Mouse (Mus musculus) spleen, adult 2 months (tissue): Measurements from ENCODE around the gene Ap5z1. TPM values are rescaled to one million over a fixed set of nuclear protein-coding genes. Genes with fewer than 3 reads are reported as not detected.

Experiments used
- DNase-seq, 2 experiments: peaks; one replicate each; pipeline versions ENCODE4 v3.0.0 to v3.0.0-alpha.2; 2012 to 2021; ENCODE audit warnings: low spot score in 2 of 2, low read depth in 1 of 2
- H3K27ac ChIP-seq: fragments of 200-500 bp; 2 replicates; pipeline ENCODE4 v1.5.1; 2012; ENCODE audit warnings: low read length, inconsistent platforms; ENCODE audit not compliant: insufficient read depth
- H3K27me3 ChIP-seq: fragments of 200-500 bp; 2 replicates; pipeline ENCODE4 v1.6.1; 2012; ENCODE audit warnings: mild to moderate bottlenecking, moderate library complexity, low read length, inconsistent platforms; ENCODE audit not compliant: control insufficient read depth, insufficient read depth
- H3K36me3 ChIP-seq: fragments of 200-500 bp; 2 replicates; pipeline ENCODE4 v1.6.1; 2012; ENCODE audit warnings: mild to moderate bottlenecking, low read length, inconsistent platforms; ENCODE audit not compliant: control insufficient read depth, insufficient read depth
- H3K4me1 ChIP-seq: fragments of 200-500 bp; 2 replicates; pipeline ENCODE4 v1.6.1; 2011; ENCODE audit warnings: inconsistent platforms; ENCODE audit not compliant: control insufficient read depth, insufficient read depth, insufficient read length
- H3K4me3 ChIP-seq: fragments of 200-500 bp; 2 replicates; pipeline ENCODE4 v1.5.1; 2011; ENCODE audit warnings: mild to moderate bottlenecking, inconsistent platforms; ENCODE audit not compliant: insufficient read depth, insufficient read length; ENCODE audit errors: extremely low read depth
- CTCF ChIP-seq: fragments of 200-500 bp; IDR thresholded peaks from 2 replicates; pipeline ENCODE4 v1.5.1; 2011; ENCODE audit warnings: mild to moderate bottlenecking, inconsistent platforms; ENCODE audit not compliant: insufficient read depth, insufficient read length, insufficient replicate concordance; ENCODE audit errors: extremely low read depth
- POLR2A ChIP-seq: fragments of 200-500 bp; IDR thresholded peaks from 2 replicates; pipeline ENCODE4 v1.6.1; 2011; ENCODE audit warnings: low read depth, low read length, inconsistent platforms
- WGBS: fragments of 180-500 bp; shearing (Covaris S2); methylation state at CpG from one replicate; pipeline ENCODE4 v1.1.7; 2018; 5-methylcytosine and 5-hydroxymethylcytosine counted together
- polyA plus RNA-seq: library from polyadenylated mRNA; depleted of rRNA; stranded (reverse); fragments of >200 nt; gene quantifications from 2 replicates; pipeline ENCODE4 v1.2.3, GENCODE M21; 2012

Gene Ap5z1
- polyA plus RNA-seq, 1 experiment: 58.4 TPM

GRCm38 (mm10) chr5:142438380-142438938 is 25.3 kb upstream of the Ap5z1 start:
- Histone ChIP-seq H3K4me3 (no peak overlapping the region), H3K36me3 (peaks cover 17% of the 10 kb centered on the region), H3K27me3 (no peaks in the 10 kb centered on the region), H3K27ac (no peak overlapping the region), H3K4me1 (peaks cover 28% of the 10 kb centered on the region)
- no peak for DNase-seq
- WGBS: 92% methylated on average over 16 of the region's 16 CpGs
- TF ChIP-seq POLR2A (no peak), CTCF (no peak)

DNA sequence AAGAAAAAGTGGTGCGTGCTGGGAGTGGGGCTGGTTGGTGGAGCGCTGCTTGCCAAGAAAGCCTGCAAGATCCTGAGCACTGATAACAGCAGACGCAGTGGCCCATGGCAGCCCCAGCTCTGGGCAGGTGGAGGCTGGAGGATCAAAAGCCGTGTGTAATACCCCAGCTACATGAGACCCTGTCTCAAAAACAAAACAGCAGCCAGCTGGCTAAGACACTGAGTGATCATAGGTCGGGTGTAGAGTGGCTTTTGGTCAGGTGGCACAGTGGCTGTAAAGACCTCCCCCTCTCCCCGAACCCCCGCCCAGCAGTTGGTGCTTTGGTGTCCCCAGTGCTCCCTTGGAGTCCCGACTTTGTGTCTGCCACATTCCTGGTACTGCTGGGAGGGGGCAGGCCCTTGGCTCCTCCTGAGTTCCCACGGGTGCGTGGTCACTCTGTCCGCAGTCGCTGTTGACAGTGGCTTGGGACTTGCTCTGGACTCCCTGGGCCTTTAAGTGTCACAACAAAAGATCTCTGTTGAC is 23.8 kb upstream of the Ap5z1 start:
- Histone ChIP-seq H3K4me1 (peaks cover 42% of the 10 kb centered on the region), H3K36me3 (peaks cover 15% of the 10 kb centered on the region), H3K27ac (peak overlapping the region; percentile 91), H3K27me3 (no peaks in the 10 kb centered on the region), H3K4me3 (peak overlapping the region; percentile 49)
- TF ChIP-seq POLR2A (no peak), CTCF (no peak)
- 15% methylated on average over 12 of the region's 12 CpGs for WGBS
- DNase-seq: no peak

GRCm38 (mm10) chr5:142440451-142441147 is 23.1 kb upstream of the Ap5z1 start:
- peaks cover 47% of the 10 kb centered on the region for H3K4me1 ChIP-seq
- TF ChIP-seq CTCF: no peak
- TF ChIP-seq POLR2A: no peak
- peak; percentile 73 to 87 for DNase-seq

GRCm38 (mm10) chr5:142441332-142442044 is 22.3 kb upstream of the Ap5z1 start:
- Histone ChIP-seq H3K36me3 (peaks cover 2% of the 10 kb centered on the region; the same call in 1 of the 2 replicates), H3K27ac (peak overlapping the region; percentile 92), H3K27me3 (no peaks in the 10 kb centered on the region), H3K4me3 (peak overlapping the region; percentile 48), H3K4me1 (peaks cover 50% of the 10 kb centered on the region)
- DNase-seq: peak; percentile 34 to 46
- 7% methylated on average over 22 of the region's 22 CpGs for WGBS
- no peak for TF ChIP-seq POLR2A
- no peak for TF ChIP-seq CTCF

More at GRCm38 (mm10) chr5:142440451-142441147, 23.1 kb upstream of the Ap5z1 start:
- Histone ChIP-seq H3K27ac (peak overlapping the region; percentile 91), H3K27me3 (no peaks in the 10 kb centered on the region), H3K4me3 (peak overlapping the region; percentile 49), H3K36me3 (peaks cover 9% of the 10 kb centered on the region)
- 1% methylated on average over 19 of the region's 19 CpGs for WGBS

DNA sequence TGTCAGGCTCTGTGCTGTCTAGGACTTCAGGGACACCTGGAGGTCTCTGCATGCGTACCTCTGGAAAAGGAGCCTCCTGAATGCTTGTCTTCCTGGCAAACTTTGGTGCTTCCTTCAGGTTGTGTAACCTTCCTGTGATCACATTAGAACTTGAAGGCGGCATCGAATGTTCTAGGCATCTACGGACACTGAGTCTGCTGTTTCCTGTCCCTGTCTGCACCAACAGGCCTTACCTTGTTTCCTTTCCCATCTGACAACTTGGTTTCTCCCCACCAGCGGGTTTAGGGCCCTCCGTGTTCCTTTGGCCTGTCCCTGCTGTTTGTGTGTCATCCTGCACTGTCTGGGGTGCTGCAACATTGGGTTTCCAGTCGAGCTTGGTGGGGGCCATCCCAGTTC is 21.7 kb upstream of the Ap5z1 start:
- 30% methylated on average over 7 of the region's 7 CpGs for WGBS
- TF ChIP-seq CTCF: no peak
- TF ChIP-seq POLR2A: no peak
- H3K4me3 ChIP-seq: peak overlapping the region; percentile 38; the same call in 1 of the 2 replicates
- H3K27me3 ChIP-seq: no peaks in the 10 kb centered on the region
- DNase-seq: no peak
- H3K36me3 ChIP-seq: no peaks in the 10 kb centered on the region; the same call in 1 of the 2 replicates
- H3K27ac ChIP-seq: peak overlapping the region; percentile 92
- peaks cover 49% of the 10 kb centered on the region for H3K4me1 ChIP-seq

DNA sequence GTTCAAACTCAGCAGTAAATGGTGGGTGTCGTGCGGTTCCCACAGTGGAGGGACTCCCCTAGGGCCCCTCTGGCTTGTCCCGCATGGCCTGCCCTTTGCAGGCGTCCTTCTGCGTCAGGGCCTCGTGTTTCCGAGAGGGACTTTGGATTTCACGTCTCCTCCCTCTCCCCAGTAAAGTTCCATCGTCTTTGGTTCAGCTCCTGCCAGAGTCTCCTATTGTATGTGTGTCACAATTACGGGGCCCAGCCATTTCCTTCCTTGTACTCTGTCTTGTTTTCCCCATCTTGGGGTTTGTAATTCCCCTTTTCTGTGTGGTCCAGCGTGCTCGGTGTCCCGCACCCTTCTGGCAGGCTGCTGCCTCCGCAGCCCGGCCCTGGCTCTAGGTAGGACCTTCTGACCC is 20.2 kb upstream of the Ap5z1 start:
- H3K27me3 ChIP-seq: no peaks in the 10 kb centered on the region
- H3K4me1 ChIP-seq: peaks cover 51% of the 10 kb centered on the region
- TF ChIP-seq CTCF (no peak), POLR2A (no peak)
- H3K36me3 ChIP-seq: no peaks in the 10 kb centered on the region
- 52% methylated on average over 15 of the region's 15 CpGs for WGBS
- H3K27ac ChIP-seq: peak overlapping the region; percentile 52; the same call in 1 of the 2 replicates
- H3K4me3 ChIP-seq: no peak overlapping the region
- no peak for DNase-seq

DNA sequence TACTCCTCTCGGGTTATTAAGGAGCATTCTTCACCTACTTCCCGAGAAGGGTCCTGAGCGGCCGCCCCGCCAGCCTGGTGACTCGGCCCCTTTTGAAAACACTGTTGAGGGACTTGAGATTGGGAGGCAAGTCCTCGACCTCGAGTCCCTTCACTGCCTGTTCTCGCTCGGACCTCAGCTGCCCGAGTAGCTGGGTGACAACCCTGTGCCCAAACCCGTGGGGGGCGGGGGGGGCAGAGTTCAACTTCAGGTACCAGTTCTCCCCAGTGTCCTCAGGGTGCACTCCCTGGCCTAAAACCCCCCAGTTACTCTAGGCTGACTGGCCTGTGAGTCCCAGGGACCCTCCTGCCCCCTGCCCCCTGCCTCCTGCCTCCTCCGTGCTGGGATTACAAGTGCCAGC is 19.8 kb upstream of the Ap5z1 start:
- DNase-seq: no peak
- Histone ChIP-seq H3K4me3 (no peak overlapping the region), H3K27me3 (no peaks in the 10 kb centered on the region), H3K27ac (peak overlapping the region; percentile 52), H3K4me1 (peaks cover 51% of the 10 kb centered on the region), H3K36me3 (peaks cover 3% of the 10 kb centered on the region)
- TF ChIP-seq POLR2A: no peak
- TF ChIP-seq CTCF: no peak
- WGBS: 64% methylated on average over 14 of the region's 14 CpGs
